Mouse (Mus musculus) CD4-positive, CD25-positive, alpha-beta regulatory T cell (primary cell): Measurements from ENCODE around the gene Fndc7. TPM values are rescaled to one million over a fixed set of nuclear protein-coding genes. Genes with fewer than 3 reads are reported as not detected.

ENCODE experiments used
- polyA plus RNA-seq: library from polyadenylated mRNA; unstranded; fragments of 100-300 nt; shearing (Covaris generic); gene quantifications from one replicate; pipeline ENCODE4 v1.2.1, GENCODE M21; 2017

Fndc7 gene
- polyA plus RNA-seq: 0.26 TPM

GRCm38 (mm10) chr3:108889908-108890307 lies at the start of gene Fndc7:
TSS of gene Fndc7 (minus strand) at chr3:108890008.

GRCm38 (mm10) chr3:108939573-108939972 lies 49.8 kb upstream of the Fndc7 start, which contains the start of gene Henmt1:
TSS of gene Henmt1 (plus strand) at chr3:108939873.

GRCm38 (mm10) chr3:108911548-108912413 lies 22.0 kb upstream of the Fndc7 start, which contains the start of gene Prpf38b:
TSS of gene Prpf38b (minus strand) at chr3:108911727.

DNA sequence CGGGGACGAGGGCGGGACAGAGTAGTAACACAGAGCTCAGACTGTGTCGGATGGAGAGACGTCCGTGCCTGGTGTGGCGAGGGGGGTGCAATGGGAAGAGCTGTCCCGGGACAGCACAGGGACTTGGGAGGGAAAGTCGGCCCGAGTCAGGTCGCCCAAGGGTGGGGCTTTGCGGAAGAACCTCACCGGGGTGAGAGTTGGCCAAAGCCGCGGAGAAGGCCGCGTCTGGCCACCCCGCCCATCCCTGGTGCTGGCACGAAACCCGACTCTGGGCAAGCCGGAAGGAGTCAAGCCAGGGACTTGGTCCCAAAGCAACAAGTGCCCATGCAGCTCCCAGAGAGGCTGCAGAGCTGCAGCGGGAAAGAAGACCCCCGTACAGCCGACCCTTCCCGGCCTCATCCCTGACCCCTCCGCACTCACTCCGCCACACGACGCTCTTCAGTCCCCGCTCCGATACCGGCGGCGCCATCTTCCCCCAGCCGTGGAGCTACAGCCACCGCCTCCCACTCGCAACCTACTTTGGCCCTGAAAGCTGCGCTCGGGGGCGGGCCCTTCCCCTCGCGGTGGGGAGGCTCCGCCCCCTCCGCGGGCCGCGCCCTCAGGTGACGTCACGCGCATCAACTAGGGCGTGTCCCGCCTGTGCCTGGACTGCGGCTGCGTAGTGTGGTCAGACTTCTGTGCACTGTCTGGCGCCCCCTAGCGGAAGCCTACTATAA lies 49.6 kb downstream of the Fndc7 start, which contains the start of gene Stxbp3:
TSS of gene Stxbp3 (minus strand) at position 527 of the 716 bp plus-strand sequence.

Other genes starting within 250 kb of the Fndc7 start
- 61.3 TPM for gene Clcc1, start 236.1 kb downstream of the Fndc7 start, polyA plus RNA-seq
- gene Gpsm2, start 167.7 kb downstream of the Fndc7 start, polyA plus RNA-seq: 6.7 TPM
- gene Aknad1, start 150.3 kb downstream of the Fndc7 start, polyA plus RNA-seq: 0.04 TPM
- 59.5 TPM for gene Stxbp3, start 49.5 kb downstream of the Fndc7 start, polyA plus RNA-seq
- gene Prpf38b, start 21.7 kb upstream of the Fndc7 start, polyA plus RNA-seq: 206 TPM
- 1.7 TPM for gene Henmt1, start 49.9 kb upstream of the Fndc7 start, polyA plus RNA-seq
- not detected for gene Gm9857, start 50.4 kb upstream of the Fndc7 start, polyA plus RNA-seq
- gene Fam102b, start 137.6 kb upstream of the Fndc7 start, polyA plus RNA-seq: 8.3 TPM
- gene Slc25a54, start 190.5 kb upstream of the Fndc7 start, polyA plus RNA-seq: not detected
- 19.3 TPM for gene Slc25a24, start 233.1 kb upstream of the Fndc7 start, polyA plus RNA-seq